Mouse (Mus musculus) lung, postnatal 0 days (tissue): ENCODE measurements around the gene Gm136. TPM values are rescaled to one million over a fixed set of nuclear protein-coding genes. Genes with fewer than 3 reads are reported as not detected.

Experiments
- ATAC-seq: fragments of 200-750 bp; cut with Nextera tagmentation; 2 replicates; pipeline ENCODE4 v1.8.0; 2017; ENCODE audit warnings: moderate library complexity
- DNase-seq: peaks from one replicate; pipeline ENCODE4 v3.0.0-alpha.2; 2016; ENCODE audit warnings: low spot score
- H3K27ac ChIP-seq: fragments of 300-500 bp; sonication (generic); 2 replicates; pipeline ENCODE4 v1.5.1; 2014; ENCODE audit warnings: antibody characterized with exemption, mild to moderate bottlenecking, low read length, mixed read lengths
- H3K27me3 ChIP-seq: fragments of 300-500 bp; sonication (generic); replicated peaks from 2 replicates; pipeline ENCODE4 v1.6.1; 2014; ENCODE audit warnings: low read length, mixed read lengths; ENCODE audit not compliant: insufficient read depth
- H3K36me3 ChIP-seq: fragments of 300-500 bp; sonication (generic); 2 replicates; pipeline ENCODE4 v1.6.1; 2014; ENCODE audit warnings: low read length, mixed read lengths; ENCODE audit not compliant: insufficient read depth
- H3K4me1 ChIP-seq: fragments of 300-500 bp; sonication (generic); 2 replicates; pipeline ENCODE4 v1.6.1; 2014; ENCODE audit warnings: antibody characterized with exemption, low read depth, low read length, mixed read lengths; ENCODE audit not compliant: insufficient read depth
- H3K4me2 ChIP-seq: fragments of 300-500 bp; sonication (generic); replicated peaks from 2 replicates; pipeline ENCODE4 v1.6.1; 2014; ENCODE audit warnings: low read depth, mild to moderate bottlenecking, low read length, moderate library complexity, mixed read lengths
- H3K4me3 ChIP-seq: fragments of 300-500 bp; sonication (generic); 2 replicates; pipeline ENCODE4 v1.5.1; 2014; ENCODE audit warnings: low read depth, low read length
- H3K9ac ChIP-seq: fragments of 300-500 bp; sonication (generic); replicated peaks from 2 replicates; pipeline ENCODE4 v1.6.1; 2014; ENCODE audit warnings: low read depth, mild to moderate bottlenecking
- H3K9me3 ChIP-seq: fragments of 300-500 bp; sonication (generic); 2 replicates; pipeline ENCODE4 v1.6.1; 2016; ENCODE audit warnings: low read length, mixed read lengths
- CTCF ChIP-seq: IDR thresholded peaks from 2 replicates; pipeline ENCODE4 v1.5.1; 2016; ENCODE audit warnings: antibody characterized with exemption, mild to moderate bottlenecking
- EP300 ChIP-seq: IDR thresholded peaks from 2 replicates; pipeline ENCODE4 v1.6.1; 2016; ENCODE audit warnings: antibody characterized with exemption, mild to moderate bottlenecking, control low read depth
- WGBS: fragments of 180-500 bp; shearing (Covaris S2); extraction: QIAGEN DNeasy Blood & Tissue Kit; methylation state at CpG from one replicate; pipeline ENCODE4 v1.1.7; 2014; 5-methylcytosine and 5-hydroxymethylcytosine counted together
- polyA plus RNA-seq: library from polyadenylated mRNA; unstranded; fragments of >200 nt; fragmentation: Nextera tagmentation; extraction: Ambion mirVana; gene quantifications from 2 replicates; pipeline ENCODE4 v1.2.1, GENCODE M21; 2015

The Gm136 gene
- polyA plus RNA-seq, result not detected in 2 replicates

DNA sequence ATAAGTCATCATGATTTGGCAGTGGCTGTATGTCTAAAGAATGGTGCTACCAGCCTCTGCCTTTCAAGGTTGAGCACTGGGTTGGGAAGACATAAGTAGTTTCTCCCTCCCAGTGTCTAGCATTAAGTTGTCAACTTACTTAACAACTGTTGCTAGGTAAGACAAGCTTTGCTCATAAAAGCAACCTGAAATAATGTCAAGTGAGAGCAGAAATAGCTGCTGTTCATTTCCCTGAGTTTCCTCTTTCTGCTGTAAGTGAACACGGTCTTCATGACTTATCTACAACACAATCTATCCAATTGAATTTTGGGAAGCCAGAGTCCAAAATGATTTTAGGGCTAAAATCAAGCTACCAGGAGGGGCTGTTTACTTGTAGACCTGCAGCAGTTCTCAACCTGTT lies at the start of gene Gm136:
Gene Gm136, minus strand, starts transcription at position 101 of the 400 bp plus-strand sequence.
- 79% methylated on average over 1 of the region's 1 CpGs for WGBS
- no peak for ATAC-seq

DNA sequence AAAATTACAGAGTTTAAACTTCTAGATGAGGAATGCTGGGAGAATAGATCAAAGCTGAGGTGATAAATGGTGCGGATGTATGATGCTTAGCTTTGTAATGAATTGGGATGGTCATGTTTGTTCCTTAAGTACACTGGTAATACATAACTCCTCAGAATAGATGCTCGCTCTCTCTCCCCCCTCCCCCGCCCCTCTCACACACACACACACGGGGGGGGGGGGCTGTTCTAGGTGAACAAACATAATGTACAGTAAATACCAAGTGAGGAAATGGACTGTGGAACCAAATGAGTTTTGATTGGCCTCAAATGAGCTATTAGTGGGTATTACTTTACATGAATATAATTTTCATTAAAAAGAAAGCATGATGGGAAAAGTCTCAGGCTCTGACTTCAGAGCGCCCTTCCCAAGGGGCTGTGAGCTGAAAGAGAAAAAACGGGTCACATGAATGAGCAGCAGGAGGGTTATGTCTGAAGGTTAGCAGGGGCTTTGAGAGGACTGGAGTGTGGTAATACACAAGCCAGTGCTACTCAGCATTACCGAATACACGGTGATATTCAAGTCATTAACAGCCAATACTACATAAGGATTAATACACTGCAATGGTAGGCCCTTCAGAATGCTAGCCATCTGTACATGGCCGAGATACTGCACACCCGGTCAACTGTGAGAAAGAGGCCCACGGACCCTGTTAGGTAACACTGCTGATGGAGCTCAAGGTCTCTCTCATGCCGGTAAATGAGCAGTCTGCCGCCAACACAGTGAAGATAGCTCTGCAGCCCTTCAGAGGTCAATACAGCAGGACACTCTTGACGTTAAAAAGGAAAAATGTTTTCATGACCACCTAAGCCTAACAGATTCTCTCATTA lies 45.3 kb upstream of the Gm136 start:
- 85% methylated on average over 14 of the region's 14 CpGs for WGBS
- TF ChIP-seq CTCF (no peak), EP300 (no peak)
- no peak for ATAC-seq

More for the DNA sequence above, at the start of gene Gm136:
- Histone ChIP-seq H3K36me3 (no peaks in the 10 kb centered on the region), H3K27me3 (no peaks in the 10 kb centered on the region), H3K9me3 (no peaks in the 10 kb centered on the region), H3K9ac (no peak within 1 kb of the TSS), H3K4me2 (no peak within 1 kb of the TSS), H3K4me3 (no peak within 1 kb of the TSS), H3K27ac (no peak within 1 kb of the TSS), H3K4me1 (no peaks in the 10 kb centered on the region)
- TF ChIP-seq CTCF (no peak), EP300 (no peak)
- DNase-seq, result no peak

GRCm38 (mm10) chr4:34798005-34798404 lies 41.9 kb upstream of the Gm136 start:
- WGBS, result 86% methylated on average over 2 of the region's 2 CpGs

More for the DNA sequence above, 45.3 kb upstream of the Gm136 start:
- Histone ChIP-seq H3K4me1 (no peaks in the 10 kb centered on the region), H3K4me2 (no peak overlapping the region), H3K4me3 (no peak overlapping the region), H3K36me3 (peaks cover 4% of the 10 kb centered on the region; the same call in 1 of the 2 replicates), H3K9me3 (no peaks in the 10 kb centered on the region), H3K27me3 (no peaks in the 10 kb centered on the region), H3K27ac (no peak overlapping the region), H3K9ac (no peak overlapping the region)
- DNase-seq, result no peak

GRCm38 (mm10) chr4:34797294-34797983 lies 41.4 kb upstream of the Gm136 start:
- Histone ChIP-seq H3K9ac (no peak overlapping the region), H3K27me3 (no peaks in the 10 kb centered on the region), H3K4me3 (no peak overlapping the region), H3K36me3 (no peaks in the 10 kb centered on the region), H3K4me1 (no peaks in the 10 kb centered on the region), H3K4me2 (no peak overlapping the region), H3K27ac (no peak overlapping the region), H3K9me3 (no peaks in the 10 kb centered on the region)
- TF ChIP-seq CTCF (no peak), EP300 (no peak)
- 54% methylated on average over 8 of the region's 8 CpGs for WGBS
- DNase-seq, result peak; percentile 73
- peak; percentile 65 for ATAC-seq

More at GRCm38 (mm10) chr4:34798005-34798404, 41.9 kb upstream of the Gm136 start:
- H3K36me3 ChIP-seq, result no peaks in the 10 kb centered on the region
- H3K27ac ChIP-seq, result no peak overlapping the region
- no peak for TF ChIP-seq EP300
- no peak for TF ChIP-seq CTCF
- no peak overlapping the region for H3K4me2 ChIP-seq
- H3K27me3 ChIP-seq, result no peaks in the 10 kb centered on the region
- H3K4me3 ChIP-seq, result no peak overlapping the region
- no peak overlapping the region for H3K9ac ChIP-seq
- DNase-seq (no peak), ATAC-seq (no peak)
- H3K9me3 ChIP-seq, result no peaks in the 10 kb centered on the region
- H3K4me1 ChIP-seq, result no peaks in the 10 kb centered on the region

DNA sequence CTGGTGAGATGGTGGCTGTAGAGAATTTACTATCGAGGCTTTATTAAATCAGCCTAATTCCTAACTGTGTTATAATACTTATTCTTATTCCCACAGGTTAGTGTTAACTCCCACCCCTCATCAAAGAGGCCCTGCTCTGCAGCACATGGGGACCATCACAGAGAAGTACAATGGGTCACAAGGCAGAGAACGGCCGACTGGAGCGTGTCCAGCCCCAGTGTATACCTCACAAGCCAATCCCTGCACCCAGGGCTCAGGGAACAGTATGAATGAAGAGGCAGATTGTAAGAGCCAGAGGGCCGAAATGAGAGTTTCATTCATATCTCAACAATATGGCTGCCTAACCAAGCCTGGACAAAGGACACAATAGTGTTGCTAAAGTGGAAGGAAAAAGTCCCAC lies 40.2 kb upstream of the Gm136 start:
- no peaks in the 10 kb centered on the region for H3K4me1 ChIP-seq
- no peaks in the 10 kb centered on the region for H3K9me3 ChIP-seq
- 84% methylated on average over 5 of the region's 5 CpGs for WGBS
- no peak overlapping the region for H3K4me3 ChIP-seq
- TF ChIP-seq EP300 (no peak), CTCF (no peak)
- H3K27me3 ChIP-seq, result no peaks in the 10 kb centered on the region
- no peak overlapping the region for H3K9ac ChIP-seq
- no peak overlapping the region for H3K4me2 ChIP-seq
- DNase-seq (no peak), ATAC-seq (no peak)
- H3K36me3 ChIP-seq, result no peaks in the 10 kb centered on the region
- no peak overlapping the region for H3K27ac ChIP-seq

- no peak for TF ChIP-seq CTCF
- TF ChIP-seq EP300, result no peak
- no peak for ATAC-seq
- Histone ChIP-seq H3K27ac (no peak overlapping the region), H3K9ac (no peak overlapping the region), H3K4me1 (no peaks in the 10 kb centered on the region), H3K4me2 (no peak overlapping the region), H3K27me3 (no peaks in the 10 kb centered on the region), H3K4me3 (no peak overlapping the region), H3K9me3 (no peaks in the 10 kb centered on the region), H3K36me3 (no peaks in the 10 kb centered on the region)
- 84% methylated on average over 3 of the region's 3 CpGs for WGBS
- no peak for DNase-seq
These were observed 30.4 kb upstream of the Gm136 start for GRCm38 (mm10) chr4:34786476-34786875.
